Mouse (Mus musculus) forebrain, embryonic 11.5 days (tissue): Measurements from ENCODE around the gene Wnt3. TPM values are rescaled to one million over a fixed set of nuclear protein-coding genes. Genes with fewer than 3 reads are reported as not detected.
A peak's percentile ranks its signal among the peaks of the same experiment; 100 is the strongest.

Experiments
- ATAC-seq: fragments of 200-750 bp; cut with Nextera tagmentation; replicated peaks from 2 replicates; pipeline ENCODE4 v1.8.0; 2017; ENCODE audit warnings: moderate TSS enrichment; ENCODE audit not compliant: low FRiP score
- DNase-seq: peaks from one replicate; pipeline ENCODE4 v3.0.0-alpha.2; 2017; ENCODE audit warnings: low spot score
- H3K27ac ChIP-seq: fragments of 300-500 bp; sonication (generic); 2 replicates; pipeline ENCODE4 v1.5.1; 2014; ENCODE audit warnings: low read depth, low read length
- H3K27me3 ChIP-seq: fragments of 300-500 bp; sonication (generic); 2 replicates; pipeline ENCODE4 v1.6.1; 2014; ENCODE audit warnings: mild to moderate bottlenecking, low read length, mixed read lengths; ENCODE audit not compliant: control insufficient read depth, insufficient read depth
- H3K36me3 ChIP-seq: fragments of 300-500 bp; sonication (generic); 2 replicates; pipeline ENCODE4 v1.6.1; 2014; ENCODE audit warnings: mild to moderate bottlenecking, low read length, moderate library complexity, mixed read lengths; ENCODE audit not compliant: control insufficient read depth, insufficient read depth
- H3K4me1 ChIP-seq: fragments of 300-500 bp; sonication (generic); replicated peaks from 2 replicates; pipeline ENCODE4 v1.6.1; 2014; ENCODE audit warnings: low read length, mixed read lengths; ENCODE audit not compliant: control insufficient read depth, insufficient read depth
- H3K4me2 ChIP-seq: fragments of 300-500 bp; sonication (generic); 2 replicates; pipeline ENCODE4 v1.6.1; 2014; ENCODE audit warnings: low read depth, mild to moderate bottlenecking, low read length, moderate library complexity, mixed read lengths; ENCODE audit not compliant: severe bottlenecking
- H3K4me3 ChIP-seq: fragments of 300-500 bp; sonication (generic); 2 replicates; pipeline ENCODE4 v1.5.1; 2014; ENCODE audit warnings: low read depth, low read length
- H3K9ac ChIP-seq: fragments of 300-500 bp; sonication (generic); 2 replicates; pipeline ENCODE4 v1.6.1; 2014; ENCODE audit warnings: low read length
- H3K9me3 ChIP-seq: fragments of 300-500 bp; sonication (generic); 2 replicates; pipeline ENCODE4 v1.6.1; 2016; ENCODE audit warnings: low read length, mixed read lengths; ENCODE audit not compliant: control insufficient read depth
- WGBS: fragments of 180-500 bp; shearing (Covaris S2); extraction: QIAGEN DNeasy Blood & Tissue Kit; methylation state at CpG from one replicate; pipeline ENCODE4 v1.1.7; 2014; 5-methylcytosine and 5-hydroxymethylcytosine counted together
- polyA plus RNA-seq: library from polyadenylated mRNA; unstranded; fragments of >200 nt; fragmentation: Nextera tagmentation; extraction: Ambion mirVana; gene quantifications from 2 replicates; pipeline ENCODE4 v1.2.1, GENCODE M21; 2014

Wnt3 gene
- 5.7 and 6.2 TPM in 2 replicates for polyA plus RNA-seq

GRCm38 (mm10) chr11:103773387-103774227, at the start of gene Wnt3:
Gene Wnt3, plus strand, starts transcription at chr11:103774150.
- H3K4me2 ChIP-seq: peak within 1 kb of the TSS; percentile 58
- ATAC-seq (peak; percentile 78), DNase-seq (peak; percentile 70)
- H3K27me3 ChIP-seq: peaks cover 90% of the 10 kb centered on the region
- no peaks in the 10 kb centered on the region for H3K36me3 ChIP-seq
- WGBS: under 1% methylated on average over 60 of the region's 60 CpGs
- H3K4me3 ChIP-seq: peak within 1 kb of the TSS; percentile 33
- peak within 1 kb of the TSS; percentile 27 for H3K9ac ChIP-seq
- H3K9me3 ChIP-seq: no peaks in the 10 kb centered on the region
- peaks cover 17% of the 10 kb centered on the region; the same call in 1 of the 2 replicates for H3K4me1 ChIP-seq
- no peak within 1 kb of the TSS for H3K27ac ChIP-seq

DNA sequence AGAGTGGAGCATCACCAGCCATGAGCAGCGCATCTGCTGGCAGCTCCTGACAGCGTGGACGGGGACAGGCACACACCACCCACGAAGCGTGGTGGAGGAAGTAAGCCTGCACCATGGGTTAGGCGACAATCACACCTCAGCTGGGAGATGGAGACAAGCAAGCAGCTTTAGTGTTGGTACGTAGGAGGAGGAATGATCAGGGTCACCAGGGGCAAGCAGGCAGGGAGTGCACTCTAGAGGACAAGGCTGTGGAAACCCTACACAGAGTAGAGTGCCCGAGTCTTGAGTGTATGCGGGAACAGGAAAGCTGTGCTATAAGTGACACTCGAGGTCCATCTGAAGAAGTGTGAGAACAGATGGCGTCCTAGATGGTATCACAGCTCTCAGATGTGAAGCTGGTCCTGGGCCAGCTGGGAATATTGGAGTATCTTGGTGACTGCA, 49.6 kb upstream of the Wnt3 start:
- Histone ChIP-seq H3K27me3 (no peaks in the 10 kb centered on the region), H3K4me3 (no peak overlapping the region), H3K4me2 (no peak overlapping the region), H3K36me3 (no peaks in the 10 kb centered on the region), H3K4me1 (no peaks in the 10 kb centered on the region), H3K9me3 (no peaks in the 10 kb centered on the region), H3K9ac (no peak overlapping the region), H3K27ac (no peak overlapping the region)
- WGBS: 81% methylated on average over 11 of the region's 11 CpGs
- no peak for DNase-seq
- no peak for ATAC-seq

GRCm38 (mm10) chr11:103729282-103729985, 44.5 kb upstream of the Wnt3 start:
- no peak overlapping the region for H3K4me3 ChIP-seq
- no peak for ATAC-seq
- no peaks in the 10 kb centered on the region for H3K4me1 ChIP-seq
- H3K27me3 ChIP-seq: no peaks in the 10 kb centered on the region
- H3K9me3 ChIP-seq: no peaks in the 10 kb centered on the region
- no peak for DNase-seq
- H3K36me3 ChIP-seq: no peaks in the 10 kb centered on the region
- no peak overlapping the region for H3K9ac ChIP-seq
- no peak overlapping the region for H3K27ac ChIP-seq
- WGBS: 77% methylated on average over 9 of the region's 9 CpGs
- H3K4me2 ChIP-seq: no peak overlapping the region

GRCm38 (mm10) chr11:103731594-103731993, 42.4 kb upstream of the Wnt3 start:
- DNase-seq: no peak
- no peak overlapping the region for H3K27ac ChIP-seq
- no peaks in the 10 kb centered on the region for H3K36me3 ChIP-seq
- H3K9ac ChIP-seq: no peak overlapping the region
- WGBS: 90% methylated on average over 9 of the region's 9 CpGs
- no peaks in the 10 kb centered on the region for H3K4me1 ChIP-seq
- no peaks in the 10 kb centered on the region for H3K27me3 ChIP-seq
- no peak for ATAC-seq
- no peak overlapping the region for H3K4me3 ChIP-seq
- H3K4me2 ChIP-seq: no peak overlapping the region
- H3K9me3 ChIP-seq: no peaks in the 10 kb centered on the region

- no peaks in the 10 kb centered on the region for H3K9me3 ChIP-seq
- no peak overlapping the region for H3K4me3 ChIP-seq
- H3K27ac ChIP-seq: no peak overlapping the region
- no peak overlapping the region for H3K4me2 ChIP-seq
- 80% methylated on average over 7 of the region's 7 CpGs for WGBS
- ATAC-seq: no peak
- no peaks in the 10 kb centered on the region for H3K27me3 ChIP-seq
- no peak overlapping the region for H3K9ac ChIP-seq
- H3K36me3 ChIP-seq: no peaks in the 10 kb centered on the region
- DNase-seq: no peak
- no peaks in the 10 kb centered on the region for H3K4me1 ChIP-seq
These were observed 41.6 kb upstream of the Wnt3 start for GRCm38 (mm10) chr11:103732306-103732705.

- Histone ChIP-seq H3K36me3 (no peaks in the 10 kb centered on the region), H3K4me2 (no peak overlapping the region), H3K27me3 (no peaks in the 10 kb centered on the region), H3K9me3 (no peaks in the 10 kb centered on the region), H3K9ac (no peak overlapping the region), H3K4me3 (no peak overlapping the region), H3K27ac (no peak overlapping the region), H3K4me1 (no peaks in the 10 kb centered on the region)
- 61% methylated on average over 4 of the region's 4 CpGs for WGBS
- DNase-seq (no peak), ATAC-seq (no peak)
These were observed 40.9 kb upstream of the Wnt3 start for GRCm38 (mm10) chr11:103733069-103733468.

- no peaks in the 10 kb centered on the region for H3K27me3 ChIP-seq
- no peak overlapping the region for H3K4me2 ChIP-seq
- H3K9ac ChIP-seq: no peak overlapping the region
- H3K36me3 ChIP-seq: no peaks in the 10 kb centered on the region
- ATAC-seq (no peak), DNase-seq (no peak)
- no peaks in the 10 kb centered on the region for H3K9me3 ChIP-seq
- no peaks in the 10 kb centered on the region for H3K4me1 ChIP-seq
- 92% methylated on average over 2 of the region's 2 CpGs for WGBS
- H3K27ac ChIP-seq: no peak overlapping the region
- no peak overlapping the region for H3K4me3 ChIP-seq
These were observed 40.0 kb upstream of the Wnt3 start for GRCm38 (mm10) chr11:103733961-103734360.

GRCm38 (mm10) chr11:103734411-103735045, 39.4 kb upstream of the Wnt3 start:
- WGBS: 82% methylated on average over 5 of the region's 5 CpGs
- Histone ChIP-seq H3K4me3 (no peak overlapping the region), H3K4me1 (no peaks in the 10 kb centered on the region), H3K36me3 (no peaks in the 10 kb centered on the region), H3K27me3 (no peaks in the 10 kb centered on the region), H3K27ac (no peak overlapping the region), H3K9me3 (no peaks in the 10 kb centered on the region), H3K4me2 (no peak overlapping the region), H3K9ac (no peak overlapping the region)
- no peak for ATAC-seq
- no peak for DNase-seq
